Mouse (Mus musculus) spleen, embryonic (tissue): ENCODE data around the gene Comt.

ENCODE experiments used
- CTCF ChIA-PET: fragments of 350-600 bp; sonication (Branson Sonifier 250); formaldehyde crosslinking; loops from one replicate; lab custom pipeline; 2022; lab: Charles Lee

Gene Comt

DNA sequence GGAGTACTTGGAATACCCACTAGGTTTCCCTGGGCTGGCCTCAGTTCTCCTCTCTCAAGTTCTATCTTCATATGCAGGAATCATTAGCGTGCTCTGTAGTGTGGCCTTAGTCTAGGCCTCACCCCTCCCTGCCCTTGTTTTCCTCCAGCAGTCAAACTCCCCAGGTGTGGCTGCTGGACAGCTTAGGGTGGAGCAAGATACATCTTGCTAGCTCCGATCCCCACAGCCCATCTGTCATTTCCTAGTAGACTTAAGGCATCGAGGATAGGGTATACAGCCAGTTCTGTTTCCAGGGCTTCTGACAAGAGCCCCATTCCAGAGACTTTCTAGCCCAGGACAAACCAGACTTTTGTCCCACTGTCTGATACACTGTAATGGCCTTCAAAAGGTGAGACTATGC is 34.9 kb downstream of the Comt start:
- CTCF ChIA-PET, result no interaction called here

DNA sequence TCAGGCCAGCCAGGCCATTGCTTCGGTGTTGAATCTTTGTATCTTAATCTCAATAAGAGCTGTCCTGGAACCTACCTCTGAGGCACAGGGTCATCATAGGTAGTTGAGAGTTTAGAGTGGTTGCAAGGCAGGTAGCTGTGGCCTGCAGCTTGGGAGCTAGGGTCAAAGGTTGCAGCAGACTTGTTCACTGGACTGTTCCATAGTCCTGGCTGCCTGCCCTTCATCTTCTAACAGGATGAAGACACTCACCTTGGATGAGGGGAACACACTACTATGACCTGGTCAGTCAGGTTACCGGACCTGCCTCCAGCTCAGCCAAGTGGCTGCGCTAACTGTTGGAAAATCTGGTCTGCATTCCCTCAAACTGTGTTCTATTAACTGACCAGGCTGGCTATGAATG is 35.5 kb downstream of the Comt start:
- CTCF ChIA-PET, result no interaction called here

DNA sequence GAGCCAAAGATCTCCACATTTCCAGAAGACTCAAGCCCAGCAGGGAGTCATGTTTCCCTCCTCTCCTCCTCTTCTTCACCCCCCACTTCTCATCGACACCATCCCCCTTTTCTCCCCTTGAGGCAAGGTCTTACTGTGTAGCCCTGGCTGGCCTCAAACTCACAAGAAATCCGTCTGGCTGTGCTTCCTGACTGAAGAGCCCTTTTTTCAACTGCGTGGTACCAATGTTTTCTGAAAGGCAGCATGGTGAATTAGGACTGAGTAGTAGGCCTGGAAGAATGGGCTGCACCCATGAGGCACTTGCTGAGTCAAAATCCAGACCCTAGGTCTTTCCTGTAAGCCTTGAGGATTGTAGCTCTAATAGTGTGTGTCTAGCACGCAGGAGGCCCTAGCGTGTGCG is 36.3 kb downstream of the Comt start:
- CTCF ChIA-PET, result no interaction called here

DNA sequence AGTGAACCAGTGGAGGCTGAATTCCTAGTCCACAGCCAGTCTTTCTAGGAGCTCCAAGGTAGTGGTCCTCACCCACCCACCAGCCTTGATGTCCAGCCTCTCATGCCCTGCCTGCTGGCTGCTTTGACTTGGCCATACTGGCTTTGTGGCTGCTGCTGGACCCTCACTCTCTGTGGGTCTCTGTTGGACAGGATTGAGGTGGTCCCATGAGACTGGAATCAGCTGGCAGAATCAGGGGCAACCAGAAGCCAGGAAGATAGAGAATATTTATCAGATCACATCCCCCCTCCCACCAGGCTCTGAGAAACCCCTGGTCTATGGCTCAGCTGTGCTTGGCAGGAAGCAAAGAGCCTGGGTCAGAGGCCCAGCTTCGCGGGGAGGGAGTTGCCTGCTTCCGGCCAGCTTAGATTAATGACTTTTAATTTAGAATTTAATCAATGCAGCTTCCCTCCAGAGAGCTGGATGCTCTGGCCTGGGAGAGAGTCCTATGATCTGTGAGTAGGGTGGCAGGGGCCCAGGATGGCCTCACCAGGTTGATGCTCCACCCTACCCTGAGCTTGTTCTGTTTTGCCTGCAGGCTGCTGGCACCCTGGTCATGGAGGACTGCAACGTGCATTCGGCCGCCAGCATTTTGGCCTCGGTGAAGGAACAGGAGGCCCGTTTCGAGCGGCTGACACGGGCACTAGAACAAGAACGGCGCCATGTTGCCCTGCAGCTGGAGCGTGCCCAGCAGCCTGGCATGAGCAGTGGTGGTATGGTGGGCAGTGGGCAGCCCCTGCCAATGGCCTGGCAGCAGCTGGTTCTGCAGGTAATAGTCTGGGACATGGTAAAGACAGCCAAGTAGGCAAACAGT is 37.8 kb downstream of the Comt start:
- CTCF ChIA-PET, result no interaction called here

DNA sequence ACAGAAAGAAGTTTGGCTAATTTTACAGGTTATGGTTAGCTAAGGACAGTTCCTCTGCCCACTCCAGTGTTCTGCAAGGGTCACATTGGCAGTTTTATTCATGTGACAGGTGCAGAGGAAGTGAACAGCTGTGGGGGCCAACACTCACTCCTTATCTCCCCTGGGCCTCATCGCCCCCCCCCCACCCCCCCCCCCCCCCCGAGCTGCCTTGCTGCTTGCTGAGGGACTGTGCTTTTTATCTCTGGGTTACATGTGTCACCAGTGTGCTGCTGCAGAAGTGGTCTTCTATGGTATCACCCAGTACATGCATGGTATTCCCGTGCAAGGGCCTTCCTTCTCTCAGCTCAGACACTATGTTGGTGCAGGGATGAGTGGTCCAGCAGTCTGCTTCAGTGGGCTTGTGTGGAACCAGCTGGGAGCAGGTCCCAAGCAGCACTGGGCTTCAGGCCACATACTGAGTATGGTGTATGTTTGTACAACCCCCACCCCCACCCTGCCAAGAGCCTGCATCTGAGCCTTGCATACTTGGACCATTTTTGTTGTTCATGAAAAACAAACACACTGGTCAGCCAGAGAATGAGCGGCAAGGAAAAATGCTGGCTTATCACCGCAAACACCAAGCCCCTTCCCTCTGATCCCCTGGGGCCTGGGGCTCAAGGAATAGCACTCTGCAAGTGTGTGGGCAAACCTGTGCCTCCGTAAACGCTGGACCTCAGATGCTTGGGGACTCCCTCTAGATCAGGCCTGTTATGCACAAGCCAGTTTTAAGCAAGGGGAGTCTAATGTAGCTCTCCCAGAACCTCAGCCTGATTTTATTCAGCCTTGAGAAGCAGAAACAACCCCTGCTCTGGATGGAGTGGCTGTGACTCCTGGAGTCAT is 38.7 kb downstream of the Comt start:
- CTCF ChIA-PET, result no interaction called here

DNA sequence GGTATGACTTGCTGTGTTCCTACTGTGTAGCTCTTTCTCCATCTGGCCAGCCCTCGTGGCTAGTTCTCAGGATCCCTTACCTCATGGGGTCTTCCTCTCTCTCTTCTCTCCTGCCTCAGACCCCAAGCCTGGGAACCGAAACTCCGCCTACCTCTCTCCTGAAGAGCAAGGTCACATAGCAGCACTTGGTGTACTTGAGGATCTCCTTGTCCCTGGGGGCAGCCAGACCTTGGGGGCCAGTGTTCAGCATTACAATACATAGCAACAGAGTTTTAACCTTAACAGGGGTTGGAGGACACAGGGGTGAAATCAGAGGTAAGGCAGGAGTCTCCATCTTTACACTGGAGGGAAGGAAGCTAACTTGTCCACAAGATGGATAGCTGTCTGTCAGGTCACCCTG is 39.7 kb downstream of the Comt start:
- CTCF ChIA-PET, result no interaction called here

DNA sequence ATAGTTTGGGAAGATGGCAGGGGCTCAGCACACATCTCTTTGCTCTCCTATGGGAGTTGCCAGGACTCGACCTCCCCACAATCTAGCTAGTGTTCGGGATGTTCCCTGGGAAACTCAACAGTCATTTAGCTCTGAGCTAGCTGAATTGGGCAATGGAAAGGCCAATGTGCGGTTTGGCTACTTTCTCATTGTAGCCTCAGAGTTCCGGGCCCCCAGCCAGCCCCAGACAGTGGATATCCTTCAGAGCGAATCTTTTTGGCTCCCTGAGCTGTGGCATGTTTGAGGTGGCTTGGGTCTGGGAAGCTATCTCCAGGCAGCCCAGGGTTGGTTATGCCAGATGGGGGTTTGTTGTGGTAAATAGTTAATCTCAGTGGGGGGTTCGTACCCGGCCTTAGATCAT is 40.2 kb downstream of the Comt start:
- CTCF ChIA-PET, result no interaction called here

DNA sequence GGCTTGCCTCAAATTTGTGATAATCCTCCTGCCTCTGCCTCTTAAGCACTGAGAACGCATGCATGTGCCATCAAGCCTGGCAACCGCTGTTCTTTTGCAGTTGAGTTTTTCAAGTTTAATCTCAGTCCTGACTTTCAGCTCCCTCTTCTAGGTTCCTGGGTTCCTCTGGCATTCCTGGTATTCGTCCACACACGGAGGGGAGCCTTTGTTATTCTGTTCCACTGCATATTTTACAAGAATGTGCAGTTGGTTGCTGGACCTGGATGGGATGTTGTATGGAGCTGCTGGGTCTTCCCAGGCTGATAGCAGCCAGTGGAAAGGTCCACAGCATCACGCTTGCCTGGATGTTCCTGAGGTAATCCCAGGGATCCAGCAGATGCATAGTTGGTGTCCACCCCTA is 41.2 kb downstream of the Comt start:
- CTCF ChIA-PET, result no interaction called here

DNA sequence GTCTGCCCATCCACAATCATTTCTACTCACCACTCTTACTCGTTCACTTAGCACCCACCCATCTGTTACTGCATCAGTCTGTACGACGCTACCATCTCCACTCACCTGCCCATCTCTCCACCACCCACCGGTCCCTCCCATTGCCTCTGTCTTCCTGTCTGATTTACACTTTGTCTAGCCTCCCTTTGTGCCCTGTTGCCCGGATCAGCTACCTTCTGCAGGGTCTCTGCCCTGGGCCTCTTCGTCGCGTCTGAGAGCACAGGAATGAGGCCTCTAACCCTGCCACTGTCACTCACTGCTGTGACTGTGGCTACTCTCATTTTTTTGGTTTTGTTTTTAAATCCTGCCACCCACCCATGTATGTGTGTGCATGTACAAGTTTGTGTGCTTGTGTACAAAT is 42.0 kb downstream of the Comt start:
- CTCF ChIA-PET, result no interaction called here

DNA sequence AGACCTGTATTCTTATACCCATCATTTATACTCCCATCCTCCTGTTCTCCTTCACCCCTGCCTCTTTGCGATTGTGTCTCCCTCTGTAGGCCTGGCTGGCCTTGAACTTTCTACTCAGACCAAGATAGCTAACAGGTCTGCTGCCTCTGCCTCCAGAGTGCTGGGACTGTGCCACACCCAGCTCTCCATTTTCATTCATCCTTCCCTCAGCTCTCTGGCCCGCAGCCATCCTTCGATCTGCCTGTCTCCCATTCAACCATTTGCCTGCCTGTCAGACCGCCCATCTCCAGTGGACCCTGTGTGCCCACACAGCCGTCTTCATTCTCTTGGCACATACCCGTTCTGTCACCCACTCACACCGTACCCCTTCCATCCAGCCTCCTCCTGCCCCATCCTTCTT is 42.4 kb downstream of the Comt start:
- CTCF ChIA-PET, result no interaction called here

DNA sequence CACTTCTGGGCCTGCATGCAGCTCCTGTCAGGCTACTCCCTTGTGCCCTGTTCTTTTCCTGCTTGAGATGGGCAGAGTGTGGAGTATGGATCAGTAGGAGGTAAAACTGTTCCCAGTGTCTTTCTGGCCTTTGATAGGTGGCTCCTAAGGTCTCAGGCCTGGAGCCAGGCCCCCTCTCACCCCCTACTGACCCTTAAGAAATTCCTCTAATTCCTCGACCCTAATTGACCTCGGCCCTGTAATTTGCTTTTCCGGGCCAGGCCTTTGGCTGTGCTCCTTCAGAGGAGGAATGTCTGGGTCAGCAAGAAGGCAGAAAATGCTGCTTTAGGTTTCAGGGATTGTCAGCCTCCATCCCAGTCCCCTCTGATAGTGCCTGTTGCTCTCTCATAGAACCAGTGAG is 42.9 kb downstream of the Comt start:
- CTCF ChIA-PET, result no interaction called here

DNA sequence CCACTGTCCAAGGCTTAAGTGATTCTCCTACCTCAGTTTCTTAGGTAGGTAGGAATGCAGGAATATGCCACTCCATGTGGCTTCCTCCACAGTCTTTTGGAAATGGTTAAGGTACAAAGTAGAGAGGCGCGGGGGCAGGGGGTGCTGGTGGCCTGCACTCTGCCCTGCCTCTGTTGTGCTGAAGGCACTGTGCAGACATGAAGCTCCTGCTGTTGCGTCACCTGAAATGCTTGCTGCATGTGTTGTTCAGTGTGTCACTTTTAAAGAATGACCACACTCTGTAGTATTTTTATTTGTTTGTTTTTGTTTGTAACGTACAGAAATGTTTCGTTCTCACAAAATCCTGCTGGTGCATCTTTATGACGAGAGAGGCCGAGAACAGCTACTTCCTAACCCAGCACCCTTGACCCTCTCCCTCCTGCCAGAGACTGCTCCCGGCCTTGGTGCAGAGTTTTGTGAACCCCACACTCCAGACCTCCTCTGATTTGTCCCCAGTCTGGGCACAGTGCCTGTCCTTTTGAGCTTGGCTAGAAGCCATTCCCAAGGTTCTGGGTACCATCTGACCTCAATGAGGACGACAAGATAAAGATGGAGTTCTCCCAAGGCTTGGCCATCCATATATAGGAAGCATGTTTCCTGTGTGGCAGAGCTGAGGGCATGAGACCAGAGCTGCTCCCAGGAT is 43.5 kb downstream of the Comt start:
- CTCF ChIA-PET, result no interaction called here

DNA sequence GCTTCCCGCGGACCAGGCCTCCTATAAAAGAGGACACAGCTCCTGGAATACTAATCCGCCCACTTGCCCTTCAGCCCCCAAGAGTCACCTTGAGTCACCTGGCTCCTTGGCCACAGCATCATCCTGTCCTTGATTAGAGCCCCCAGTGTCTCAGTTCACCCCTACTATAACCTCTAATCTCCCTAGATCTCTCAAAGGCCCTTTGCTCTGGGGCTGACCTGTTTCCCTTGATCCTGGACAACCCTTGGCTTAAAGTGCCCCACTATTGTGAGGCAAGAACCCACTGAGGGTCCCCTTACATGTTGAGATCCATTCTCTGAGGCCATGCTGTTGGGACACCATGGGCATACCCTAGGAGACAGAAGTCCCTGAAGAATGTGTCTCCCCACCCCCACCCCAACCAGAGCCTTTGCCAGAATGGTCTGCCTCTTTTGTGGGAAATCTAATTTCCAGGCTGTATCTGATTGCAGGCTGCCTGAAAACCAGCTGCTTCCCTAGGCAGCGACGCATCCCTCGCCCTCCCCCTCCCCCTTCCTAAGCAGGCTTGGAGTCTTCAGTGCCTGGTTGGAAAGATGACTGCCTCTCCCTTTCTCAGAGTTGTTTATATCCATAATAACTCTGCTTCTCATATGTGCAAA is 44.9 kb downstream of the Comt start:
- CTCF ChIA-PET, result interaction anchor here (0.6 kb wide), 1 partner anchor 1221 kb away, joined by 32 read pairs; no protein-coding TSS in a partner anchor

DNA sequence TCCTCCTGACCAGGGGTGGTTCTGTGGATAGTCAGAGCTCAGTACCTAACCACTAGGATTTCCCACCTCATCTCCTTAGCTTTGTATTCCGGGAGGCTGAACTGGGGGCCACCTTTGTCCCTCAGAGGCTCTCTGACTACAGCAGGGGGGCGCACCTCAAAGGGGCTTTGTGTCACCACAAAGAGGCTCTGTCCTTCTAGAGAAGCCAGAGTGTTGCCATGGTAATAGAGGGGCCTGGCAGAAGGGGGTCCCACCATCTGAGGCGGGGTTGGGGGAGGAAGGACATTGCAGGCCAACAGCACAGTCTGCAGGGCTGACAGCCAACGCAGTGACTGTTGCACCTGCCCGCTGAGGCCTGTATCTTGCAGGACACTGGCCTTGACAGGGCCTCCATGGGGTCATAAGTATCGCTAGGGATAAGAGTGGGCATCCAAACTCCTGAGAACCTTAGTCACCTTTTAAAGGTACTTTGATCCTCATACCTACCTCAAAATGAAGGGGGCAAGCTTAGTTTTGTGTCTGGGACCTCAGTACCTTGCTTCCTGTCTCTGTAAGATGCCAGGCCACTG is 46.1 kb downstream of the Comt start:
- CTCF ChIA-PET, result no interaction called here

DNA sequence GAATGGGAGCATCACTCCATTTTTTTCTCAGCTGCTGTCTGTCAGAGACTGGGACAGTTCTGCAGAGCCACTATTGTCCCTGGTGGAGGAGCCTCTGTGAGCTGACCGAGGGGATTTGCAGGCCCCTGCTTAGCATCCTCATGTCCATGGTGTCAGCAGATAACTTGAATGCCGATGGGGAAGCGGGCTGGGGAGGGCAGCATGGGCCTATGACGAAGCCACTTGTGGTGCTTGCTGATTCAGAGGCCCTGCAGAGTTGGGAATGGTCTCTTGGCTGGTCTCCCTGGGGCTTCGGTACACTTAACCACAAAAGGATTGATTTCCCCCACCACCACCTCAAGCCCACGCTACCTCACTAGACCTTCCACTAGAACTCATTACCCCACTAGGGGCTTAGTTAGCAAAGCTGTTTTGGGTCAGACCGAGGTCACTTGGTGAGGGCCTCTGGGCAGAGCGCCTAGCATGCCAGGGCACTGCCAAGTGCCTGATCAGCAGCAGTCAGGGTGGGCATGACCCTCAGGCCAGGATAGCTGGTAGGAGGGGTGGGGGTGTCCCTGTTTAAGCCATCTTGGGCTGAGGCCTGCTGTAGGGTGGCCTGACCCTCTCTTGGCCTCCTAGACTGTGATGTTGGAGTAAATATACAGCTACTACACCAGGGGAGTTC is 47.2 kb downstream of the Comt start:
- CTCF ChIA-PET, result no interaction called here

DNA sequence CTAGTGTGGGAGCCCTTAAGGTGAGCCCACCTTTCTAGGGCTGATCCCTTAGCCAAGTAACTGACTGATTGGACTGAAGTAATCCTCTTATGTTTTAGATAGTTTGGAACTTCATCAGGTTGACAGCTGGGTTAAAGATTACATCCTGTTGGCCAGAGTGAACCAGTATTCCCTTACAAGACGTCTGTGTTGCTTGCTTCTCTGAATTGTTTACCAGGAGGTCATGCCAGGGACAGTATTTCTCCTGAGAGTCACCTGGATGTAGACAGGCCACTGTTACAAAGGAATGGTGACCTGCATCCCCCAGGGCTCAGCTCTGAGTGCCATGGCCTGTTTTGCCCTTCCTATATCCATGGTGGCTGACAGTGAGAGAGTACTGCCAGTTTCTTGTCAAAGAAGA is 48.2 kb downstream of the Comt start:
- CTCF ChIA-PET, result no interaction called here

DNA sequence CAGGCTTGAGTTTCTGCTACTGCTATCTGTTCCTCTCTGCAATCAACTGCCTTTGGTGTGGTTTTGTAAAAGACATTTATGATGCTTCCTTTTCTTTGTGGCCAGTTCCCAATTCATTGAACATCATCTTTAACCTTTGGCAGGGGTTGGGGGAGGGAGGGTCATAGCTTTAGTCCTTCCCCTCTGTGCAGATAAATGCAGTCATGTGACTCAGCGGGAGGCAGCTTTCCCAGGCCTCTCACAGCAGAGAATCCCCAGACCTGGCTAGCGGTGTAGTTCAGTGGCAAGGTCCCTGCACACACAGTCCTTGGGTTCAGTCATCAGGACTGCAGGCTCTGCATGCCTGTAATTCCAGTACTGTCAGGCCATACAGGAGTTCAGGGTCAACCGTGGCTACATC is 49.4 kb downstream of the Comt start:
- CTCF ChIA-PET, result no interaction called here

DNA sequence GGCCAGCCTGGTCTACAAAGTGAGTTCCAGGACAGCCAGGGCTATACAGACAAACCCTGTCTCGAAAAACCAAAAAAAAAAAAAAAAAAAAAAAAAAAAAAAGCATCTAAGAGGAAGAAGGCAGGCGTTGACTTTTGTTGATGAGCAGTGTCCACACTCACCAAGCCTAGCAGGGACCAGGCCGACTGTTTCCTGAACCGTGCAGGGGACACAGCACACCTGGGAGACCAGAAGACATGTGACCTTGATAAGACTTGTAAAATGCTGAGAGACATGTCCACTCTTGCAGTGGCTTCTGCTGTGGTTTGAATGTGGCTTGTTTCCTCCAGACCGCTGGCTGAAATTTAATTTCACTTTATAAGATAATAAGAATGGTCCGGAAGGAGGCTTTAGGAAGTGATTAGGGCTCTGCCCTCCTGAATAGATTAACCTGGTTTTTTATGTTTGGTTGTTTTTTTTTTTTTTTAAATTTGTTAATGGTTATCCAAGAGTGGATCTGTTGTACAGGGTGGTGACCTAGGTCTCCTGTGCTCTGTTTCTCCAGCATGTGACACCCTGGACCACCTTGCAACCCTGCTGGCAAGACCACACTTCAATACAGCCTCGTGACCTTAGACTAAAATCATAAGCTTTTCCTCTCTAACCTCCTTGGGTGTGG is 50.2 kb downstream of the Comt start:
- CTCF ChIA-PET, result no interaction called here

DNA sequence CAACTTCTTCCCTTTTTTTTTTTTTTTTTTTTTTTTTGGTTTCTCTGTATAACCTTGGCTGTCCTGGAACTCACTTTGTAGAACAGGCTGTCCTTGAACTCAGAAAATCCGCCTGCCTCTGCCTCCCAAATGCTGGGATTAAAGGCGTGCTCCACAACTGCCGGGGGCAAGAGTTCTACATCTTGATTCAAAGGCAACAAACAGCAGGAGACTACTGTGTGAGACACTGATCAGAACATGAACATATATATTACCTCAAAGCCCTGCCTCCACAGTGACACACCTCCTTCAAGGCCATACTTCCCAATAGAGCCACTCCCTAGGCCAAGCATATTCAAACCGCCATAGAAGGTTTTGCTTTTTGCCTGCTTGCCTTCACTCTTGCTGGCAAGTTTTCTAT is 53.0 kb downstream of the Comt start:
- CTCF ChIA-PET, result no interaction called here

DNA sequence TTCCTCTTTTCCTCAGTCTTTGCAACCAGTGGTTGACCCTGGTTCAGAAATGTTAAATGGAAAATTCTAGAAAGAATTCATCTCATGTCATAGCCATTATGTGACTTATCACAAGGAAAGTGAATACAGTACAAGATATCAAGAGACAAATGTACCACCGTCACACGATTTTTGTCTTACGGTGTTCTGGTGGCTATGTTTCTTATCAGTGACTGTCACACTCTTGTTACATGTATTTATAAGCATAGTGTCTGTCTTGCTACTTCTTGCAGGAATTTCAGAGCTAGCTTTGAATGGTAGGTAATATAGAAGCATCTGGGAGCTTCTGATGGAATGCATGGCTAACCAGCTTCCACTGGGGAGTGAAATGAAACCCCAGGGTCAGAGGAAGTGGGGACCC is 56.5 kb downstream of the Comt start:
- CTCF ChIA-PET, result no interaction called here

DNA sequence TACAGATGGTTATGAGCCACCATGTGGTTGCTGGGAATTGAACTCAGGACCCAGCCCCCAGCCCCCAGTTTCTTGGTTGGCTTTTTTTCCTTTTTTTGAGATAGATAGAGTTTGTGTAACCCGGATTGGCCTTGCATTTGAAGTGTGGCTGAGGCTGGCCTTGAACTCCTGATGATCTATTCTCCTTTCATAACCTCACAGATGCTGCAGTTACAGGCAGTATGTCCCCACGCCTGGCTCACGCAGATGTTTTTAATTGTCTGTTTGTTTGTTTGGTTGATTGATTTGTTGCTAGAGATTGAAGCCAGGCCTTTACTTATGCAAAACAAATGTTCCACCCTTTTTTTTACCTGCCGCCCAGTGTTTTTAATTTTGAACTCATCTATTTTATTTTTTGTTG is 59.8 kb downstream of the Comt start:
- CTCF ChIA-PET, result no interaction called here
